Mouse (Mus musculus): ENCODE measurements at regions not wholly inside any gene's neighbourhood (a gene's known extent, or its start where the extent isn't known, plus 50 kb on each side); places are given as distances from the start of the nearest gene placed in this dataset.

GRCm38 (mm10) chr12:15544351-15544750 is 272.4 kb downstream of the Trib2 start:
- H3K4me1 ChIP-seq (ENCODE audit: control insufficient read depth in 2 of 2, insufficient read depth in 2 of 2, low read length in 2 of 2), result peaks cover 0 to 8% of the 10 kb centered on the region in 2 experiments; a peak in 2 of 4 replicates
- 0 out of 2 replicates have a peak, but pooled peaks have one; percentile 9 for ATAC-seq (ENCODE audit: insufficient number of reproducible peaks, insufficient read depth, low FRiP score, low read depth)
- 26% methylated on average over 1 of the region's 1 CpGs for WGBS
- H3K27me3 ChIP-seq (ENCODE audit: control insufficient read depth, insufficient read depth, low read length), result no peaks in the 10 kb centered on the region
- H3K27ac ChIP-seq (replicated peaks in 1 of 2; ENCODE audit: control insufficient read depth in 1 of 2, insufficient read depth in 1 of 2, low read depth in 2 of 2, low read length in 2 of 2), result peak overlapping the region in 1 of 2 experiments; percentile 35; a peak in 1 of 4 replicates
- no peak overlapping the region for H3K4me3 ChIP-seq (ENCODE audit: control insufficient read depth in 1 of 2, insufficient read depth in 1 of 2, low read depth in 1 of 2, low read length in 2 of 2)
- no peak overlapping the region for H3K9ac ChIP-seq (ENCODE audit: low read length)
- H3K36me3 ChIP-seq (ENCODE audit: control insufficient read depth, insufficient read depth, low read length), result no peaks in the 10 kb centered on the region
- H3K4me2 ChIP-seq (ENCODE audit: low read length), result no peak overlapping the region
- H3K9me3 ChIP-seq (ENCODE audit: control insufficient read depth, low read length), result no peaks in the 10 kb centered on the region

GRCm38 (mm10) chr12:15542486-15542885 is 274.2 kb downstream of the Trib2 start:
- Histone ChIP-seq H3K27ac (replicated peaks in 1 of 2; ENCODE audit: control insufficient read depth in 1 of 2, insufficient read depth in 1 of 2, low read depth in 2 of 2, low read length in 2 of 2) (no peak overlapping the region), H3K36me3 (ENCODE audit: control insufficient read depth, insufficient read depth, low read length) (no peaks in the 10 kb centered on the region), H3K27me3 (ENCODE audit: control insufficient read depth, insufficient read depth, low read length) (no peaks in the 10 kb centered on the region), H3K9me3 (ENCODE audit: control insufficient read depth, low read length) (no peaks in the 10 kb centered on the region), H3K9ac (ENCODE audit: low read length) (no peak overlapping the region), H3K4me2 (ENCODE audit: low read length) (no peak overlapping the region), H3K4me3 (ENCODE audit: control insufficient read depth in 1 of 2, insufficient read depth in 1 of 2, low read depth in 1 of 2, low read length in 2 of 2) (no peak overlapping the region), H3K4me1 (ENCODE audit: control insufficient read depth in 2 of 2, insufficient read depth in 2 of 2, low read length in 2 of 2) (peaks cover 0 to 8% of the 10 kb centered on the region in 2 experiments; a peak in 2 of 4 replicates)
- no peak for ATAC-seq (ENCODE audit: insufficient number of reproducible peaks, insufficient read depth, low FRiP score, low read depth)
- 73% methylated on average over 2 of the region's 2 CpGs for WGBS

GRCm38 (mm10) chr12:15536852-15537368 is 279.8 kb downstream of the Trib2 start:
- H3K9ac ChIP-seq (ENCODE audit: low read length), result no peak overlapping the region
- H3K4me3 ChIP-seq (ENCODE audit: control insufficient read depth in 1 of 2, insufficient read depth in 1 of 2, low read depth in 1 of 2, low read length in 2 of 2), result no peak overlapping the region
- H3K27me3 ChIP-seq (ENCODE audit: control insufficient read depth, insufficient read depth, low read length), result no peaks in the 10 kb centered on the region
- 0 out of 2 replicates have a peak, but pooled peaks have one; percentile 50 for ATAC-seq (ENCODE audit: insufficient number of reproducible peaks, insufficient read depth, low FRiP score, low read depth)
- no peak overlapping the region for H3K27ac ChIP-seq (replicated peaks in 1 of 2; ENCODE audit: control insufficient read depth in 1 of 2, insufficient read depth in 1 of 2, low read depth in 2 of 2, low read length in 2 of 2)
- H3K4me1 ChIP-seq (ENCODE audit: control insufficient read depth in 2 of 2, insufficient read depth in 2 of 2, low read length in 2 of 2), result peaks cover 4 to 6% of the 10 kb centered on the region in 2 experiments; a peak in 2 of 4 replicates
- H3K9me3 ChIP-seq (ENCODE audit: control insufficient read depth, low read length), result no peaks in the 10 kb centered on the region
- H3K36me3 ChIP-seq (ENCODE audit: control insufficient read depth, insufficient read depth, low read length), result no peaks in the 10 kb centered on the region
- no peak overlapping the region for H3K4me2 ChIP-seq (ENCODE audit: low read length)
- 46% methylated on average over 8 of the region's 8 CpGs for WGBS

DNA sequence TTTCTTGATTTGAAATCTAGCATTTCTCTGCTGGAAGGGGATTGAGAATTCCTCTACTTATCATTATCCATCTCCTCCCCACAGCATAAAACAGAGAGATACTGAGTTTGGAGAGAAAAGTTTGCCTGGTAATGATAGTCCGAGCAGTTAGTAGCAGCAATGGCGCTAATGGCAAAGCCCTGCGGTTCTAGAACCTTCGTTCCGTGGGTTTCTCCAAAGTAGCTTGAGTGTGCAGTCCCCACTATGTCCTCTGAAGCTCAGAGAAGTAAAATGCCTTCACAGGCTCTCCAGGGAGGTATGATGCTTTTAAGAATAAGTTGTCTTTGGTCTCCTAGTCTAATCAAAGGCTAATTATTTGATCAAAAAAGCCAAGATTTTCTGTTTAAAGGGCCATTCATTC is 280.5 kb downstream of the Trib2 start:
- H3K4me3 ChIP-seq (ENCODE audit: control insufficient read depth in 1 of 2, insufficient read depth in 1 of 2, low read depth in 1 of 2, low read length in 2 of 2), result no peak overlapping the region
- no peak overlapping the region for H3K27ac ChIP-seq (replicated peaks in 1 of 2; ENCODE audit: control insufficient read depth in 1 of 2, insufficient read depth in 1 of 2, low read depth in 2 of 2, low read length in 2 of 2)
- H3K36me3 ChIP-seq (ENCODE audit: control insufficient read depth, insufficient read depth, low read length), result no peaks in the 10 kb centered on the region
- ATAC-seq (ENCODE audit: insufficient number of reproducible peaks, insufficient read depth, low FRiP score, low read depth), result no peak
- 91% methylated on average over 5 of the region's 5 CpGs for WGBS
- H3K9ac ChIP-seq (ENCODE audit: low read length), result no peak overlapping the region
- H3K27me3 ChIP-seq (ENCODE audit: control insufficient read depth, insufficient read depth, low read length), result no peaks in the 10 kb centered on the region
- H3K9me3 ChIP-seq (ENCODE audit: control insufficient read depth, low read length), result no peaks in the 10 kb centered on the region
- no peak overlapping the region for H3K4me2 ChIP-seq (ENCODE audit: low read length)
- peaks cover 4 to 6% of the 10 kb centered on the region in 2 experiments; a peak in 2 of 4 replicates for H3K4me1 ChIP-seq (ENCODE audit: control insufficient read depth in 2 of 2, insufficient read depth in 2 of 2, low read length in 2 of 2)

GRCm38 (mm10) chr12:15535822-15536221 is 280.9 kb downstream of the Trib2 start:
- WGBS, result 5% methylated on average over 6 of the region's 6 CpGs
- H3K9ac ChIP-seq (ENCODE audit: low read length), result no peak overlapping the region
- no peak for ATAC-seq (ENCODE audit: insufficient number of reproducible peaks, insufficient read depth, low FRiP score, low read depth)

GRCm38 (mm10) chr12:15520783-15521407 is 295.8 kb downstream of the Trib2 start:
- no peak overlapping the region for H3K4me2 ChIP-seq (ENCODE audit: low read length)
- H3K27me3 ChIP-seq (ENCODE audit: control insufficient read depth, insufficient read depth, low read length), result no peaks in the 10 kb centered on the region
- no peak overlapping the region for H3K9ac ChIP-seq (ENCODE audit: low read length)
- no peaks in the 10 kb centered on the region for H3K36me3 ChIP-seq (ENCODE audit: control insufficient read depth, insufficient read depth, low read length)
- ATAC-seq (ENCODE audit: insufficient number of reproducible peaks, insufficient read depth, low FRiP score, low read depth), result no peak
- no peaks in the 10 kb centered on the region for H3K9me3 ChIP-seq (ENCODE audit: control insufficient read depth, low read length)
- peaks cover 0 to 2% of the 10 kb centered on the region in 2 experiments; a peak in 2 of 4 replicates for H3K4me1 ChIP-seq (ENCODE audit: control insufficient read depth in 2 of 2, insufficient read depth in 2 of 2, low read length in 2 of 2)
- no peak overlapping the region for H3K27ac ChIP-seq (replicated peaks in 1 of 2; ENCODE audit: control insufficient read depth in 1 of 2, insufficient read depth in 1 of 2, low read depth in 2 of 2, low read length in 2 of 2)
- 23% methylated on average over 4 of the region's 4 CpGs for WGBS
- no peak overlapping the region for H3K4me3 ChIP-seq (ENCODE audit: control insufficient read depth in 1 of 2, insufficient read depth in 1 of 2, low read depth in 1 of 2, low read length in 2 of 2)

More at GRCm38 (mm10) chr12:15535822-15536221, 280.9 kb downstream of the Trib2 start:
- Histone ChIP-seq H3K36me3 (ENCODE audit: control insufficient read depth, insufficient read depth, low read length) (no peaks in the 10 kb centered on the region), H3K4me3 (ENCODE audit: control insufficient read depth in 1 of 2, insufficient read depth in 1 of 2, low read depth in 1 of 2, low read length in 2 of 2) (no peak overlapping the region), H3K4me2 (ENCODE audit: low read length) (no peak overlapping the region), H3K27ac (replicated peaks in 1 of 2; ENCODE audit: control insufficient read depth in 1 of 2, insufficient read depth in 1 of 2, low read depth in 2 of 2, low read length in 2 of 2) (no peak overlapping the region), H3K4me1 (ENCODE audit: control insufficient read depth in 2 of 2, insufficient read depth in 2 of 2, low read length in 2 of 2) (peaks cover 4 to 6% of the 10 kb centered on the region in 2 experiments; a peak in 2 of 4 replicates), H3K27me3 (ENCODE audit: control insufficient read depth, insufficient read depth, low read length) (no peaks in the 10 kb centered on the region), H3K9me3 (ENCODE audit: control insufficient read depth, low read length) (no peaks in the 10 kb centered on the region)

- 56% methylated on average over 2 of the region's 2 CpGs for WGBS
- H3K27me3 ChIP-seq (ENCODE audit: control insufficient read depth, insufficient read depth, low read length), result no peaks in the 10 kb centered on the region
- H3K9ac ChIP-seq (ENCODE audit: low read length), result no peak overlapping the region
- no peak overlapping the region for H3K4me2 ChIP-seq (ENCODE audit: low read length)
- no peak for ATAC-seq (ENCODE audit: insufficient number of reproducible peaks, insufficient read depth, low FRiP score, low read depth)
- H3K27ac ChIP-seq (replicated peaks in 1 of 2; ENCODE audit: control insufficient read depth in 1 of 2, insufficient read depth in 1 of 2, low read depth in 2 of 2, low read length in 2 of 2), result no peak overlapping the region
- H3K36me3 ChIP-seq (ENCODE audit: control insufficient read depth, insufficient read depth, low read length), result no peaks in the 10 kb centered on the region
- H3K4me3 ChIP-seq (ENCODE audit: control insufficient read depth in 1 of 2, insufficient read depth in 1 of 2, low read depth in 1 of 2, low read length in 2 of 2), result no peak overlapping the region
- no peaks in the 10 kb centered on the region for H3K9me3 ChIP-seq (ENCODE audit: control insufficient read depth, low read length)
- no peaks in the 10 kb centered on the region for H3K4me1 ChIP-seq (ENCODE audit: control insufficient read depth in 2 of 2, insufficient read depth in 2 of 2, low read length in 2 of 2)
Observed at GRCm38 (mm10) chr12:15511994-15512393, 304.7 kb downstream of the Trib2 start.

Data from heart, embryonic 14.5 days (tissue).